Comparison of ENCODE assay signal across 9 mouse cellular contexts in the genomic region with DNA sequence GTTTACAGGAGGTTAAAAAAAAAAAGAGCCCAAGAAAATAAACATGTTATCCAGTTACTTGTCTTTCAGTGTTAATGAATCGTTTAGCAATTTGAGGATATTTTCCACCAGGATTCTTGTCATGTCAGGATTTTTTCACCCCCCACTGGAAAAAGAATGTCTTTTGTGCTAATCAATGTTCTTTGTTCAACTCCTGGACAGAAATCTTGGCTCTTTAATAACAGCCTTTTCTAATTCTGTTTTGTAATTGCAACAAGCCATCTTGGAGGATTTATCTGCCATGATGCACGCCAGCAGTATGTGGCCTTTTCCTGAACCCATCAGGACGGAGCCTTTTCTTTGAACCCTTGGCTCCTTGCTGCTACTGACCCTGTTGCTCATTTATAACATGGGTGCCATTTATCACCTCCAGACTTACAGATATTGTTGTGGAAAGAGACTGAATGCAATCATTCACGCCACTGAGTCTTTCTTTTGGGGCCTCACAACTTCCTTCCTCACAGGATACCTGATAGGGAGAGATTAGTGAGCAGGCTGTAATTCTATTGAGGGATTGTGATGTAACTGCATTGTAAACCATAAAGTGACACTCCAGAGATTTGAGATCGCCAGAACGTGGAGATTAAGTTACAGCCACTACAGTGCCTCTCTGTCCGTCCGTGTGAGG.
DNase-seq lines count a peak whose midpoint lies in the region; ATAC-seq lines count a peak whose summit lies in the region.
"Had no signal": no experiment of that assay in that cellular context is flagged by ENCODE, and none has a peak within 500 bp of the region (broad histone marks: within the 10 kb centered on the region; RNA-seq: fewer than 3 reads in every experiment).

No protein-coding gene starts in this region.

- peak; percentile 51; the same call in 1 of the 2 replicates for ATAC-seq in liver, embryonic 16.5 days (ENCODE audit: low read depth)
- no peak for ATAC-seq in liver, embryonic 12.5 days
- peak; percentile 69; the same call in 1 of the 2 replicates for ATAC-seq in heart, embryonic 14.5 days (ENCODE audit: insufficient number of reproducible peaks, insufficient read depth, low FRiP score, low read depth)
- ATAC-seq in neural tube, embryonic 13.5 days (ENCODE audit: low read depth): peak; percentile 50
- ATAC-seq: forebrain, embryonic 16.5 days had no signal

- no peaks in the 10 kb centered on the region for H3K4me1 ChIP-seq in liver, embryonic 16.5 days (ENCODE audit: control insufficient read depth, low read depth, low read length)
- no peaks in the 10 kb centered on the region for H3K4me1 ChIP-seq in liver, embryonic 12.5 days
- no peaks in the 10 kb centered on the region for H3K4me1 ChIP-seq in heart, embryonic 14.5 days (ENCODE audit: control insufficient read depth in 2 of 2, insufficient read depth in 2 of 2, low read length in 2 of 2)
- H3K4me1 ChIP-seq in neural tube, embryonic 13.5 days (replicated peaks): peaks cover 28% of the 10 kb centered on the region

- H3K27ac ChIP-seq in liver, embryonic 16.5 days (ENCODE audit: low read length): no peak overlapping the region
- H3K27ac ChIP-seq in liver, embryonic 12.5 days: no peak overlapping the region
- H3K27ac ChIP-seq in heart, embryonic 14.5 days (replicated peaks in 1 of 2; ENCODE audit: control insufficient read depth in 1 of 2, insufficient read depth in 1 of 2, low read depth in 2 of 2, low read length in 2 of 2): peak overlapping the region; percentile 49 to 50; a peak in 3 of 4 replicates
- peak overlapping the region; percentile 24; the same call in 1 of the 2 replicates for H3K27ac ChIP-seq in neural tube, embryonic 13.5 days (replicated peaks)

- WGBS in liver, embryonic 16.5 days (ENCODE audit: insufficient replicate concordance): 12% methylated on average over 8 of the region's 8 CpGs
- 14% methylated on average over 8 of the region's 8 CpGs for WGBS in liver, embryonic 12.5 days (ENCODE audit: insufficient replicate concordance)
- 36% methylated on average over 8 of the region's 8 CpGs for WGBS in heart, embryonic 14.5 days
- WGBS in neural tube, embryonic 13.5 days: 3% methylated on average over 8 of the region's 8 CpGs

- no peak overlapping the region for H3K4me3 ChIP-seq in liver, embryonic 16.5 days (ENCODE audit: low read depth, low read length)
- no peak overlapping the region for H3K4me3 ChIP-seq in liver, embryonic 12.5 days
- no peak overlapping the region for H3K4me3 ChIP-seq in heart, embryonic 14.5 days (ENCODE audit: control insufficient read depth in 1 of 2, insufficient read depth in 1 of 2, low read depth in 1 of 2, low read length in 2 of 2)
- no peak overlapping the region for H3K4me3 ChIP-seq in neural tube, embryonic 13.5 days

- H3K9me3 ChIP-seq in liver, embryonic 16.5 days (replicated peaks; ENCODE audit: control insufficient read depth, low read length): no peaks in the 10 kb centered on the region
- no peaks in the 10 kb centered on the region for H3K9me3 ChIP-seq in liver, embryonic 12.5 days (replicated peaks)
- H3K9me3 ChIP-seq in heart, embryonic 14.5 days (ENCODE audit: control insufficient read depth, low read length): no peaks in the 10 kb centered on the region
- H3K9me3 ChIP-seq in neural tube, embryonic 13.5 days: no peaks in the 10 kb centered on the region

- no peaks in the 10 kb centered on the region for H3K27me3 ChIP-seq in liver, embryonic 16.5 days (ENCODE audit: control insufficient read depth, insufficient read depth, low read depth, low read length)
- H3K27me3 ChIP-seq in liver, embryonic 12.5 days (replicated peaks): no peaks in the 10 kb centered on the region
- no peaks in the 10 kb centered on the region for H3K27me3 ChIP-seq in heart, embryonic 14.5 days (ENCODE audit: control insufficient read depth, insufficient read depth, low read length)
- H3K27me3 ChIP-seq in neural tube, embryonic 13.5 days: no peaks in the 10 kb centered on the region

- no peak overlapping the region for H3K4me2 ChIP-seq in liver, embryonic 16.5 days (ENCODE audit: low read depth, low read length)
- no peak overlapping the region for H3K4me2 ChIP-seq in liver, embryonic 12.5 days
- no peak overlapping the region for H3K4me2 ChIP-seq in heart, embryonic 14.5 days (ENCODE audit: low read length)
- H3K4me2 ChIP-seq in neural tube, embryonic 13.5 days: no peak overlapping the region

- DNase-seq in kidney, postnatal 25 days: peak; percentile 27 to 55
- no peak for DNase-seq in spleen, adult 18-20 months
- DNase-seq in cerebellum, adult 11-12 months: no peak
- DNase-seq in right cerebral cortex, postnatal 10 days (ENCODE audit: low spot score in 2 of 2): no peak

- no peak overlapping the region for H3K9ac ChIP-seq in liver, embryonic 16.5 days (ENCODE audit: low read depth, low read length)
- no peak overlapping the region for H3K9ac ChIP-seq in liver, embryonic 12.5 days
- H3K9ac ChIP-seq in heart, embryonic 14.5 days (ENCODE audit: low read length): no peak overlapping the region
- no peak overlapping the region for H3K9ac ChIP-seq in neural tube, embryonic 13.5 days

- no peaks in the 10 kb centered on the region for H3K36me3 ChIP-seq in liver, embryonic 16.5 days (ENCODE audit: control insufficient read depth, insufficient read depth)
- H3K36me3 ChIP-seq in liver, embryonic 12.5 days: no peaks in the 10 kb centered on the region
- no peaks in the 10 kb centered on the region for H3K36me3 ChIP-seq in heart, embryonic 14.5 days (ENCODE audit: control insufficient read depth, insufficient read depth, low read length)
- H3K36me3 ChIP-seq in neural tube, embryonic 13.5 days: no peaks in the 10 kb centered on the region

Comparison
In these comparisons a context has a peak if more than half of its experiments do, and no peak if none do; other contexts are left out.
1. H3K27ac ChIP-seq: peak in heart, embryonic 14.5 days (2 of 2) and neural tube, embryonic 13.5 days (single experiment); none in liver, embryonic 16.5 days (single experiment) and liver, embryonic 12.5 days (single experiment).
2. DNase-seq: peak in kidney, postnatal 25 days (2 of 2); none in spleen, adult 18-20 months (0 of 2), cerebellum, adult 11-12 months (single experiment) and right cerebral cortex, postnatal 10 days (0 of 2).